Mouse (Mus musculus) retina, embryonic 14.5 days (tissue): ENCODE data around the gene Ctbp2.
A peak's percentile ranks its signal among the peaks of the same experiment; 100 is the strongest.

ENCODE experiments used
- DNase-seq: peaks from one replicate; pipeline ENCODE4 v3.0.0-alpha.2; 2015; ENCODE audit warnings: low spot score

The Ctbp2 gene

GRCm38 (mm10) chr7:133040688-133041345 is 83.3 kb downstream of the Ctbp2 start:
- DNase-seq = no peak

- no peak for DNase-seq
These were observed 84.4 kb downstream of the Ctbp2 start for GRCm38 (mm10) chr7:133039556-133040255.

GRCm38 (mm10) chr7:133037618-133038017 is 86.5 kb downstream of the Ctbp2 start:
- DNase-seq = no peak

- DNase-seq = no peak
These were observed 86.9 kb downstream of the Ctbp2 start for GRCm38 (mm10) chr7:133037217-133037616.

GRCm38 (mm10) chr7:133035901-133036300 is 88.3 kb downstream of the Ctbp2 start:
- DNase-seq = no peak

- DNase-seq = peak; percentile 85
These were observed 91.5 kb downstream of the Ctbp2 start for GRCm38 (mm10) chr7:133032589-133033203.

GRCm38 (mm10) chr7:133029496-133030047 is 94.6 kb downstream of the Ctbp2 start:
- no peak for DNase-seq

- DNase-seq = no peak
These were observed 95.2 kb downstream of the Ctbp2 start for GRCm38 (mm10) chr7:133029004-133029403.

GRCm38 (mm10) chr7:133027930-133028329 is 96.2 kb downstream of the Ctbp2 start:
- DNase-seq = no peak

GRCm38 (mm10) chr7:133024694-133025093 is 99.5 kb downstream of the Ctbp2 start:
- DNase-seq = no peak

GRCm38 (mm10) chr7:133019481-133020020 is 104.6 kb downstream of the Ctbp2 start:
- DNase-seq = no peak

GRCm38 (mm10) chr7:133018961-133019360 is 105.2 kb downstream of the Ctbp2 start:
- no peak for DNase-seq

GRCm38 (mm10) chr7:133015416-133016070 is 108.6 kb downstream of the Ctbp2 start:
- DNase-seq = peak; percentile 40

- DNase-seq = no peak
These were observed 109.5 kb downstream of the Ctbp2 start for GRCm38 (mm10) chr7:133014631-133015030.

GRCm38 (mm10) chr7:133013923-133014322 is 110.2 kb downstream of the Ctbp2 start:
- DNase-seq = no peak

- no peak for DNase-seq
These were observed 111.4 kb downstream of the Ctbp2 start for GRCm38 (mm10) chr7:133012637-133013366.

- DNase-seq = peak; percentile 66
These were observed 112.5 kb downstream of the Ctbp2 start for GRCm38 (mm10) chr7:133011611-133012010.

GRCm38 (mm10) chr7:133011191-133011590 is 113.0 kb downstream of the Ctbp2 start:
- DNase-seq = no peak

GRCm38 (mm10) chr7:133010477-133010876 is 113.7 kb downstream of the Ctbp2 start:
- DNase-seq = no peak

GRCm38 (mm10) chr7:133009676-133010075 is 114.5 kb downstream of the Ctbp2 start:
- no peak for DNase-seq

- DNase-seq = no peak
These were observed 115.5 kb downstream of the Ctbp2 start for GRCm38 (mm10) chr7:133008663-133009062.
